In the genomic region with DNA sequence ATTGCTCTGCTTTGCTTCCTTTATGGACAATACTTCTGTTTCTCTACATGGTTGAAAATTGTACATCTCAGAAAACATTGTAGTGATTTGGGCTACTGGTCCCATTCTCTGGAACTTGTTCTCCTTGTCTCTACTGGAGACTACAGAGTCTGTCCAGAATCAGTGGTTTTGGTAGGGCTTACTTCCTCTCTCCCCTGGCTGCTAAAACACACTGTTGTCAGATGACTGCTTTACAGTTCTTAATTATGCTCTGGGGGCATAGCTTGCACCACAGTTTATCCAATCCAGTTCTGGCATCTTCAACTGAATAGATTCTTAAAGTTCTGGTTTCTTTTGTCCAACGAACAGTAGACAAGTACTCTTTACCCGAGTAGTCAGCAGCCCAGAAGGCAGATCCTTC, we compare ENCODE assay signal across 20 mouse cellular contexts. TPM values are rescaled to one million over a fixed set of nuclear protein-coding genes. Genes with fewer than 3 reads are reported as not detected.
DNase-seq lines count a peak whose midpoint lies in the region; ATAC-seq and TF ChIP-seq lines count a peak whose summit lies in the region.
"Had no signal": no experiment of that assay in that cellular context is flagged by ENCODE, and none has a peak within 500 bp of the region (broad histone marks: within the 10 kb centered on the region; RNA-seq: fewer than 3 reads in every experiment).

No protein-coding gene starts in this region.

- H3K4me1 ChIP-seq in midbrain, embryonic 10.5 days: no peaks in the 10 kb centered on the region
- no peaks in the 10 kb centered on the region for H3K4me1 ChIP-seq in midbrain, embryonic 15.5 days
- H3K4me1 ChIP-seq in stomach, postnatal 0 days (replicated peaks; ENCODE audit: control insufficient read depth, insufficient read depth): no peaks in the 10 kb centered on the region
- no peaks in the 10 kb centered on the region for H3K4me1 ChIP-seq in forebrain, embryonic 14.5 days (ENCODE audit: control insufficient read depth, insufficient read depth, low read length)
- H3K4me1 ChIP-seq: embryonic facial prominence, embryonic 15.5 days; forebrain, embryonic 10.5 days; forebrain, embryonic 15.5 days; hindbrain, embryonic 13.5 days had no signal

- peak; percentile 3 for DNase-seq in midbrain, embryonic 10.5 days (ENCODE audit: low spot score)
- no peak for DNase-seq in stomach, postnatal 0 days (ENCODE audit: low spot score)
- DNase-seq in left cerebral cortex, adult 9 months (ENCODE audit: low spot score in 2 of 2): no peak
- DNase-seq in forebrain, embryonic 14.5 days (ENCODE audit: low spot score): no peak
- DNase-seq: adrenal gland, postnatal 10 days; cerebellum, adult 11-12 months; cerebellum, adult 9-11 months; embryo, embryonic 11 days; heart, postnatal 10 days; heart, postnatal 4 days had no signal

- TF ChIP-seq EP300 in stomach, postnatal 0 days (optimal IDR thresholded peaks at IDR 0.05): no peak

- no peak overlapping the region for H3K27ac ChIP-seq in midbrain, embryonic 10.5 days (replicated peaks)
- H3K27ac ChIP-seq in midbrain, embryonic 15.5 days: no peak overlapping the region
- no peak overlapping the region for H3K27ac ChIP-seq in stomach, postnatal 0 days (replicated peaks)
- H3K27ac ChIP-seq in forebrain, embryonic 14.5 days (ENCODE audit: low read depth, low read length): no peak overlapping the region
- H3K27ac ChIP-seq: embryonic facial prominence, embryonic 15.5 days; forebrain, embryonic 10.5 days; forebrain, embryonic 15.5 days; heart, embryonic 10.5 days; hindbrain, embryonic 13.5 days; hindbrain, postnatal 0 days had no signal

- H3K4me2 ChIP-seq in midbrain, embryonic 15.5 days: no peak overlapping the region
- no peak overlapping the region for H3K4me2 ChIP-seq in stomach, postnatal 0 days (replicated peaks; ENCODE audit: low read depth)
- H3K4me2 ChIP-seq in forebrain, embryonic 14.5 days (ENCODE audit: low read length): no peak overlapping the region
- H3K4me2 ChIP-seq: embryonic facial prominence, embryonic 15.5 days; forebrain, embryonic 15.5 days; hindbrain, embryonic 13.5 days had no signal

- no peaks in the 10 kb centered on the region for H3K27me3 ChIP-seq in midbrain, embryonic 10.5 days (ENCODE audit: low read depth, poor library complexity, severe bottlenecking)
- H3K27me3 ChIP-seq in midbrain, embryonic 15.5 days (replicated peaks): no peaks in the 10 kb centered on the region
- H3K27me3 ChIP-seq in stomach, postnatal 0 days (ENCODE audit: control insufficient read depth, insufficient read depth, low read length): no peaks in the 10 kb centered on the region
- no peaks in the 10 kb centered on the region for H3K27me3 ChIP-seq in forebrain, embryonic 14.5 days (replicated peaks; ENCODE audit: control insufficient read depth, insufficient read depth, low read length)
- H3K27me3 ChIP-seq: embryonic facial prominence, embryonic 15.5 days; forebrain, embryonic 15.5 days; hindbrain, embryonic 13.5 days had no signal

- no peaks in the 10 kb centered on the region for H3K36me3 ChIP-seq in midbrain, embryonic 10.5 days
- H3K36me3 ChIP-seq in midbrain, embryonic 15.5 days (replicated peaks): no peaks in the 10 kb centered on the region
- H3K36me3 ChIP-seq in stomach, postnatal 0 days (ENCODE audit: control insufficient read depth, insufficient read depth, low read length): no peaks in the 10 kb centered on the region
- no peaks in the 10 kb centered on the region for H3K36me3 ChIP-seq in forebrain, embryonic 14.5 days (ENCODE audit: control insufficient read depth, insufficient read depth, low read length)
- H3K36me3 ChIP-seq: embryonic facial prominence, embryonic 15.5 days; forebrain, embryonic 10.5 days; forebrain, embryonic 15.5 days; heart, embryonic 10.5 days; hindbrain, embryonic 13.5 days had no signal

- no peaks in the 10 kb centered on the region for H3K9me3 ChIP-seq in midbrain, embryonic 10.5 days (replicated peaks)
- H3K9me3 ChIP-seq in midbrain, embryonic 15.5 days: no peaks in the 10 kb centered on the region
- H3K9me3 ChIP-seq in stomach, postnatal 0 days (ENCODE audit: control insufficient read depth, low read length): no peaks in the 10 kb centered on the region
- no peaks in the 10 kb centered on the region for H3K9me3 ChIP-seq in forebrain, embryonic 14.5 days (replicated peaks; ENCODE audit: control insufficient read depth, low read length)
- H3K9me3 ChIP-seq: embryonic facial prominence, embryonic 15.5 days; forebrain, embryonic 10.5 days; forebrain, embryonic 15.5 days; heart, embryonic 10.5 days; hindbrain, embryonic 13.5 days had no signal

- 91% methylated on average over 2 of the region's 2 CpGs for WGBS in midbrain, embryonic 10.5 days
- WGBS in midbrain, embryonic 15.5 days: 83% methylated on average over 2 of the region's 2 CpGs
- 74% methylated on average over 2 of the region's 2 CpGs for WGBS in stomach, postnatal 0 days
- WGBS in forebrain, embryonic 14.5 days: 69% methylated on average over 2 of the region's 2 CpGs

- ATAC-seq in midbrain, embryonic 15.5 days (replicated peaks): no peak
- ATAC-seq in granulocyte monocyte progenitor cell, adult 5-6 weeks (replicated peaks; ENCODE audit: poor library complexity, severe bottlenecking): peak; percentile 90
- peak; percentile 69 for ATAC-seq in megakaryocyte progenitor cell, adult 5-6 weeks (replicated peaks; ENCODE audit: poor library complexity)
- ATAC-seq in stomach, postnatal 0 days (ENCODE audit: low FRiP score, low TSS enrichment): no peak
- ATAC-seq in forebrain, embryonic 14.5 days: no peak
- ATAC-seq: forebrain, embryonic 15.5 days; hindbrain, postnatal 0 days had no signal

- no peak overlapping the region for H3K4me3 ChIP-seq in midbrain, embryonic 10.5 days
- no peak overlapping the region for H3K4me3 ChIP-seq in midbrain, embryonic 15.5 days
- H3K4me3 ChIP-seq in stomach, postnatal 0 days (ENCODE audit: low read depth, low read length): no peak overlapping the region
- no peak overlapping the region for H3K4me3 ChIP-seq in forebrain, embryonic 14.5 days (ENCODE audit: low read depth, low read length)
- H3K4me3 ChIP-seq: embryonic facial prominence, embryonic 15.5 days; erythroblast, embryonic 14.5 days; forebrain, embryonic 10.5 days; forebrain, embryonic 15.5 days; heart, embryonic 10.5 days; hindbrain, embryonic 13.5 days had no signal

- H3K9ac ChIP-seq in midbrain, embryonic 15.5 days: no peak overlapping the region
- H3K9ac ChIP-seq in stomach, postnatal 0 days (ENCODE audit: low read length): no peak overlapping the region
- H3K9ac ChIP-seq in forebrain, embryonic 14.5 days (ENCODE audit: low read length): no peak overlapping the region
- H3K9ac ChIP-seq: embryonic facial prominence, embryonic 15.5 days; forebrain, embryonic 15.5 days; hindbrain, embryonic 13.5 days had no signal

- no peak for TF ChIP-seq CTCF in stomach, postnatal 0 days (IDR thresholded peaks at IDR 0.05; ENCODE audit: low read depth)

RNA-seq across cellular contexts. Expression of a gene that starts 27.0 kb away (rescaled TPM):
- polyA plus RNA-seq in midbrain, embryonic 10.5 days (2016; fragmentation: Nextera tagmentation; extraction: Ambion mirVana): 1.5 and 1.8 TPM in 2 replicates
- 0.96 and 1.1 TPM in 2 replicates for polyA plus RNA-seq in midbrain, embryonic 15.5 days (2015; fragmentation: Nextera tagmentation; extraction: Ambion mirVana)
- total RNA-seq in granulocyte monocyte progenitor cell, adult 5-6 weeks (2014; fragmentation: Nextera tagmentation): 63.2 and 74.8 TPM in 2 replicates
- total RNA-seq in granulocyte monocyte progenitor cell, adult 5-6 weeks (2017): 94.4 and 95.7 TPM in 2 replicates
- 46.3 and 54.3 TPM in 2 replicates for total RNA-seq in megakaryocyte progenitor cell, adult 5-6 weeks (2015)
- total RNA-seq in megakaryocyte progenitor cell, adult 5-6 weeks (2017): 92.2 and 105 TPM in 2 replicates
- 3.2 and 3.4 TPM in 2 replicates for polyA plus RNA-seq in stomach, postnatal 0 days (2015; fragmentation: Nextera tagmentation; extraction: Ambion mirVana)
- polyA plus RNA-seq in forebrain, embryonic 14.5 days (2014; fragmentation: Nextera tagmentation; extraction: Ambion mirVana): 0.66 and 0.70 TPM in 2 replicates

Comparison
In these comparisons a context has a peak if more than half of its experiments do, and no peak if none do; other contexts are left out.
1. ATAC-seq: peak in granulocyte monocyte progenitor cell, adult 5-6 weeks (single experiment) and megakaryocyte progenitor cell, adult 5-6 weeks (single experiment); none in midbrain, embryonic 15.5 days (single experiment), stomach, postnatal 0 days (single experiment) and forebrain, embryonic 14.5 days (single experiment).